Mouse (Mus musculus) testis, adult 2 months (tissue): ENCODE data around the gene Fsd1l.

ENCODE experiments used
- CTCF ChIP-seq: fragments of 200-500 bp; IDR thresholded peaks from 2 replicates; pipeline ENCODE4 v1.5.1; 2012; ENCODE audit warnings: low read depth, mild to moderate bottlenecking, inconsistent platforms, low read length, moderate library complexity; ENCODE audit not compliant: control insufficient read depth, insufficient read depth, insufficient replicate concordance
- POLR2A ChIP-seq: fragments of 200-500 bp; IDR thresholded peaks from 2 replicates; pipeline ENCODE4 v1.6.1; 2012; ENCODE audit warnings: low read depth, mild to moderate bottlenecking, inconsistent platforms, low read length, moderate library complexity; ENCODE audit not compliant: control insufficient read depth

DNA sequence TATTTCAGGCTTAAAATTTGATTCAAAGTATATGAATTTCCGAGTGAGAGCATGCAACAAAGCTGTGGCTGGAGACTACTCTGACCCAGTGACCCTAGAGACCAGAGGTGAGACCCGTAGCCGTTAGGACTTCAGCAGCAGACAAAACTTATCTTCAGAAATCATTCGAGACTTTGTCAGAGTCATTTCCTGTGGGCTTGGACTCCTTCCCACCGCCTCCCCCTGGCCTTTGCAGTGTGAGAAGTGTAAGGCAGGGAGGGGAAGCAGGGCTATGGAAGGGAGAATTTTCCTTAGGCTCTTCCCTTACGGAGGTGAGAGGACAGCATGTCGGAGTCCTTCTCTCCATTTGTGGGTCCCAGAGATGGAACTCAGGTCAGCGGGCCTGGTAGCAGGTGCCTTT lies 50.8 kb downstream of the Fsd1l start:
- TF ChIP-seq CTCF (no peak), POLR2A (no peak)
